Mouse (Mus musculus): Measurements from ENCODE around the gene Ogfod3.
A peak's percentile ranks its signal among the peaks of the same experiment; 100 is the strongest.

- no peak for TF ChIP-seq CTCF (IDR thresholded peaks at IDR 0.05)
- TF ChIP-seq POLR2A (IDR thresholded peaks at IDR 0.05; ENCODE audit: insufficient read depth, low read depth, low read length): peak; percentile 65; the same call in 1 of the 2 replicates
- TF ChIP-seq EP300 (IDR thresholded peaks at IDR 0.05; ENCODE audit: insufficient read depth, low read depth, low read length): 0 out of 2 replicates have a peak, but pooled peaks have one; percentile 8
These were observed at the start of gene Ogfod3, which contains the start of gene Hexdc for GRCm38 (mm10) chr11:121204161-121205006.
